Mouse (Mus musculus) megakaryocyte progenitor cell, adult 5-6 weeks (primary cell): ENCODE data around the gene Olfr62. TPM values are rescaled to one million over a fixed set of nuclear protein-coding genes. Genes with fewer than 3 reads are reported as not detected.
A peak's percentile ranks its signal among the peaks of the same experiment; 100 is the strongest.

Experiments
- ATAC-seq: replicated peaks from 2 replicates; pipeline ENCODE4 v1.8.0; 2016; ENCODE audit warnings: mild to moderate bottlenecking, moderate TSS enrichment, inconsistent platforms; ENCODE audit not compliant: poor library complexity
- total RNA-seq, 2 experiments: library from RNA; stranded (forward) in 1 of 2; stranded (reverse) in 1 of 2; fragments of 157-497, 149-512 nt in 1 of 2; fragments of 200-1000 nt in 1 of 2; gene quantifications; 2 replicates each; pipeline versions ENCODE4 v1.2.3 to v1.2.4; 2015 to 2017

The Olfr62 gene
- total RNA-seq (2015) = not detected in 2 replicates
- total RNA-seq (2017) = not detected in 2 replicates

- ATAC-seq = no peak
Measured at GRCm38 (mm10) chr4:118658652-118659051, at the start of gene Olfr62. TSS of gene Olfr62 (plus strand) at chr4:118658952.

- ATAC-seq = peak; percentile 83
Measured at GRCm38 (mm10) chr4:118609836-118610235, 48.9 kb upstream of the Olfr62 start.

- ATAC-seq = peak; percentile 43; the same call in 1 of the 2 replicates
Measured at GRCm38 (mm10) chr4:118612619-118613018, 46.1 kb upstream of the Olfr62 start.

GRCm38 (mm10) chr4:118615412-118615811 is 43.3 kb upstream of the Olfr62 start:
- 0 out of 2 replicates have a peak, but pooled peaks have one; percentile 29 for ATAC-seq

- peak; percentile 94 for ATAC-seq
Measured at GRCm38 (mm10) chr4:118620279-118620966, 38.3 kb upstream of the Olfr62 start, which contains the start of the genes Cfap57 and Ebna1bp2. TSS of gene Cfap57 (minus strand) at chr4:118620777. TSS of gene Ebna1bp2 (plus strand) at chr4:118620799.

- ATAC-seq = peak; percentile 18
Measured at GRCm38 (mm10) chr4:118620967-118621320, 37.8 kb upstream of the Olfr62 start.

- ATAC-seq = peak; percentile 64
Measured at GRCm38 (mm10) chr4:118621781-118622180, 37.0 kb upstream of the Olfr62 start.

GRCm38 (mm10) chr4:118630261-118630660 is 28.5 kb upstream of the Olfr62 start:
- ATAC-seq = no peak

GRCm38 (mm10) chr4:118642346-118643190 is 16.2 kb upstream of the Olfr62 start:
- ATAC-seq = no peak

GRCm38 (mm10) chr4:118645234-118645633 is 13.5 kb upstream of the Olfr62 start:
- ATAC-seq = peak; percentile 80

GRCm38 (mm10) chr4:118687086-118687485 is 28.3 kb downstream of the Olfr62 start:
- no peak for ATAC-seq

- ATAC-seq = no peak
Measured at GRCm38 (mm10) chr4:118692412-118692973, 33.7 kb downstream of the Olfr62 start, which contains the start of gene Olfr1342. TSS of gene Olfr1342 (minus strand) at chr4:118692756.

- no peak for ATAC-seq
Measured at GRCm38 (mm10) chr4:118693812-118694211, 35.1 kb downstream of the Olfr62 start.

GRCm38 (mm10) chr4:118703223-118703622 is 44.5 kb downstream of the Olfr62 start, which contains the start of gene Olfr1341:
TSS of gene Olfr1341 (plus strand) at chr4:118703523.
- ATAC-seq = no peak

- no peak for ATAC-seq
Measured at GRCm38 (mm10) chr4:118708086-118708485, 49.3 kb downstream of the Olfr62 start.

GRCm38 (mm10) chr4:118711656-118712055 is 52.9 kb downstream of the Olfr62 start:
- no peak for ATAC-seq

Other genes with a start within 250 kb of the Olfr62 start
- 12.0 and 13.7 TPM in 2 replicates for gene Szt2, start 249.7 kb upstream of the Olfr62 start, total RNA-seq (2015)
- 4.0 and 5.3 TPM in 2 replicates for gene Szt2, start 249.7 kb upstream of the Olfr62 start, total RNA-seq (2017)
- 66.5 and 94.1 TPM in 2 replicates for gene Med8, start 249.6 kb upstream of the Olfr62 start, total RNA-seq (2015)
- gene Med8, start 249.6 kb upstream of the Olfr62 start, total RNA-seq (2017) = 90.5 and 104 TPM in 2 replicates
- 73.6 and 93.7 TPM in 2 replicates for gene Elovl1, start 230.9 kb upstream of the Olfr62 start, total RNA-seq (2015)
- gene Elovl1, start 230.9 kb upstream of the Olfr62 start, total RNA-seq (2017) = 58.7 and 64.1 TPM in 2 replicates
- gene Cdc20, start 221.6 kb upstream of the Olfr62 start, total RNA-seq (2015) = 42.5 and 50.4 TPM in 2 replicates
- gene Cdc20, start 221.6 kb upstream of the Olfr62 start, total RNA-seq (2017) = 87.4 and 89.5 TPM in 2 replicates
- gene Mpl, start 201.4 kb upstream of the Olfr62 start, total RNA-seq (2015) = 1.1 and 9.0 TPM in 2 replicates
- 0.12 and 0.95 TPM in 2 replicates for gene Mpl, start 201.4 kb upstream of the Olfr62 start, total RNA-seq (2017)
- gene Tie1, start 168.9 kb upstream of the Olfr62 start, total RNA-seq (2015) = 4.3 and 4.4 TPM in 2 replicates
- gene Tie1, start 168.9 kb upstream of the Olfr62 start, total RNA-seq (2017) = 3.5 and 4.3 TPM in 2 replicates
- not detected in 2 replicates for gene 2610528J11Rik, start 132.0 kb upstream of the Olfr62 start, total RNA-seq (2015)
- gene 2610528J11Rik, start 132.0 kb upstream of the Olfr62 start, total RNA-seq (2017) = not detected in 2 replicates
- gene Tmem125, start 114.9 kb upstream of the Olfr62 start, total RNA-seq (2015) = 0.25 and 0.71 TPM in 2 replicates
- gene Tmem125, start 114.9 kb upstream of the Olfr62 start, total RNA-seq (2017) = 0.41 TPM in 1 of 2 replicates, not detected in the other
- 1.2 and 1.5 TPM in 2 replicates for gene Cfap57, start 38.2 kb upstream of the Olfr62 start, total RNA-seq (2015)
- gene Cfap57, start 38.2 kb upstream of the Olfr62 start, total RNA-seq (2017) = 3.5 and 4.3 TPM in 2 replicates
- 144 and 146 TPM in 2 replicates for gene Ebna1bp2, start 38.2 kb upstream of the Olfr62 start, total RNA-seq (2015)
- gene Ebna1bp2, start 38.2 kb upstream of the Olfr62 start, total RNA-seq (2017) = 133 and 168 TPM in 2 replicates
- not detected in 2 replicates for gene Olfr1342, start 33.8 kb downstream of the Olfr62 start, total RNA-seq (2015)
- gene Olfr1342, start 33.8 kb downstream of the Olfr62 start, total RNA-seq (2017) = not detected in 2 replicates
- not detected in 2 replicates for gene Olfr1341, start 44.6 kb downstream of the Olfr62 start, total RNA-seq (2015)
- gene Olfr1341, start 44.6 kb downstream of the Olfr62 start, total RNA-seq (2017) = not detected in 2 replicates
- not detected in 2 replicates for gene Olfr1340, start 61.2 kb downstream of the Olfr62 start, total RNA-seq (2015)
- gene Olfr1340, start 61.2 kb downstream of the Olfr62 start, total RNA-seq (2017) = not detected in 2 replicates
- not detected in 2 replicates for gene Olfr1339, start 73.2 kb downstream of the Olfr62 start, total RNA-seq (2015)
- gene Olfr1339, start 73.2 kb downstream of the Olfr62 start, total RNA-seq (2017) = not detected in 2 replicates
- not detected in 2 replicates for gene Olfr1338, start 99.8 kb downstream of the Olfr62 start, total RNA-seq (2015)
- gene Olfr1338, start 99.8 kb downstream of the Olfr62 start, total RNA-seq (2017) = not detected in 2 replicates
- gene Olfr1337, start 123.6 kb downstream of the Olfr62 start, total RNA-seq (2015) = not detected in 2 replicates
- not detected in 2 replicates for gene Olfr1337, start 123.6 kb downstream of the Olfr62 start, total RNA-seq (2017)
- gene Olfr1335, start 151.0 kb downstream of the Olfr62 start, total RNA-seq (2015) = not detected in 2 replicates
- not detected in 2 replicates for gene Olfr1335, start 151.0 kb downstream of the Olfr62 start, total RNA-seq (2017)
- not detected in 2 replicates for gene Olfr1333, start 177.3 kb downstream of the Olfr62 start, total RNA-seq (2015)
- gene Olfr1333, start 177.3 kb downstream of the Olfr62 start, total RNA-seq (2017) = not detected in 2 replicates
- not detected in 2 replicates for gene Olfr1331, start 205.7 kb downstream of the Olfr62 start, total RNA-seq (2015)
- gene Olfr1331, start 205.7 kb downstream of the Olfr62 start, total RNA-seq (2017) = not detected in 2 replicates
- not detected in 2 replicates for gene Olfr1330, start 229.6 kb downstream of the Olfr62 start, total RNA-seq (2015)
- not detected in 2 replicates for gene Olfr1330, start 229.6 kb downstream of the Olfr62 start, total RNA-seq (2017)